Mouse (Mus musculus) right cerebral cortex, adult 2 months (tissue): ENCODE measurements around the gene Letmd1.
A peak's percentile ranks its signal among the peaks of the same experiment; 100 is the strongest.
"Not testable (repeated sequence)": the region's sequence is repeated elsewhere in the genome, so short reads cannot be mapped to it uniquely, and the experiment has no call there.

Source experiments
- DNase-seq, 2 experiments: peaks; one replicate each; pipeline ENCODE4 v3.0.0; 2021 to 2022; ENCODE audit warnings: low spot score in 2 of 2

Gene Letmd1

GRCm38 (mm10) chr15:100451245-100451644 is 17.6 kb upstream of the Letmd1 start:
- peak in 1 of 2 experiments; percentile 56 for DNase-seq

DNA sequence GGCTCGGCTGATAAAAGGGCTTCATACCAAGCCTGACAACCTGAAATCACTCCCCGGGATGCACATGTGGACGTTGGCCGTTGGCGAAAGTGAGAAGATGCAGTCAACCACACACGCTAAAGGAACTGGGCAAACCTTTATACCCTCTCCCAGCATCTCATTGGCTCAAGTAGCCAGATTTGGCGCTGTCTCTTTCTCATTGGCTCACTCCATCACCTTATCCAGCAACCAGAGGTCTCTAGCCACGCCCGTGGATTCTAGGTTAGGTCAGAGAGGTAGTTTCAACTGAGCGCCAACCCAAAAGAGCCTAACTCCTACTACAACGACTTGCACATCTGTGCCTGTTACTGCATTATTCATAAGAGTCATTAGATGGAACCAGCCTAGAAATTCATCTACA is 16.3 kb upstream of the Letmd1 start:
- DNase-seq: no peak

DNA sequence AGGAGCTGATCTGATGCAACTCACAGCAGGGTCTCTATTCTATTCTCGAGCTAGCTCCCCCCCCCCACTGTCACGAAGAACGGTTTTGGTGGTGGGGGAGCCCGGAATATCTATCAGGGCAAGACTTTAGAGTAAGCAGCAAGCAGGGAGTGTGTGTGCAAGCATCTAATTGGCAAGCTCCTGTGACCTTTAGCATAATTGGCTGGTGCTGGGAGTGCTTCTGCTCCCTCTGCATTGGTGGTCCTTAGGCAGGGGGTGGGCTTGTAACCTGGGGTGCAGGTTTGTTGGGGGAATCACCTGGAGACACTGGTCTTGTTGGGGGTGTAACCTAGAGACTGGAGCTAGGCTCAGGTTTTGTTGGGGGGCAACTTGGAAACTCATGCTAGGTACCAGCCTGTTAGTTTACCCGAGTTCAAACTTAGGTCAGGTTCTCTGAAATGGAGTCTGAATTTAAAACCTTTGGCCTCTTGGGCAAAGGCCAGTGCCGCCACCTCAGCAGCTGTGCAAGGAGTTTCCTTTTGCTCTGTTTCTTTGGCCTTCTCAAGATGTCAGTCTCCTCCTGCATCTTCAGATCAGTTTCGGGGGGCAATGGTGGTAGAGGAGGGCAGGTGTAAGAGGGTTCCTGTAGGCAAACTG is 12.3 kb upstream of the Letmd1 start:
- no peak for DNase-seq

DNA sequence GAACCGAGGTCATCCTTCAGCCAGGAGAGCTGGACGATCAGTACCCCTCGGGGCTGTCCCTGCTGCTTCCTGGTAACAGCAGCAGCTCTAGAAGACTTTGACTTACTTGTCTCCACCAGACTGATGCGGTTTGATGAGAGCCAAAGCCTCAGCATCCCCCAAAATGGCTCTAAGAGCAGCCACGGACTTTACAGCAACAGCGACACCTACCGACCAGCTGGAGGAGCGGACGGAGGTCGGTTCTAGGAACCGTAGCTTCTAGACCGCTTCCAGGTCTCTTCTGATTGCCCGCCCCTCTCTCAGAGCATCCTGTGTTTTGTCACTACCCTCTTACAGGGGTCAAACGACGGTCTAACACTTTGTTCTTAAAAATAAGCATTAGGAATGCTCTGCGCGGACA is 11.5 kb upstream of the Letmd1 start:
- DNase-seq: peak; percentile 66 to 72

- DNase-seq: peak in 1 of 2 experiments; percentile 67
Observed at GRCm38 (mm10) chr15:100458055-100458454, 10.8 kb upstream of the Letmd1 start.

GRCm38 (mm10) chr15:100460942-100461341 is 7.9 kb upstream of the Letmd1 start:
- no peak for DNase-seq

DNA sequence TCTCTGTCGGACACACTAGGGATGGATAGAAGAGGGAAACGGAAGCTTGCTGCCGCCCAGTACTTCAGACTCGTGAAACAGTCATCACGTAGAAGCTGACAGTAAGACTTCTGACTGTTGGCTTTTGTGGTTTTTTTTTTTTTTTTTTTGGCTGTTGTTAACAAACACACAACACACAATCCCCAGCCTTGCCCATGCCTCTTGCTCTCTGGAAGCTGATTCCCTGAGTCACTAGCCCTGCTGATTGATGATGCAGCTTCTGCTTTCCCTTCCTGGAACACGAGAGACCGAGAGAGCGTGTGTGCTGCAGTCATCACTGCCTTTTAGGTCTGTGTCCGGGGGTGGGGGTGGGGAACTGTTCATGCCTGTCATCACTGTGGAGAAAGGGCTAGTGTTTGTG is 7.2 kb upstream of the Letmd1 start:
- no peak for DNase-seq

DNA sequence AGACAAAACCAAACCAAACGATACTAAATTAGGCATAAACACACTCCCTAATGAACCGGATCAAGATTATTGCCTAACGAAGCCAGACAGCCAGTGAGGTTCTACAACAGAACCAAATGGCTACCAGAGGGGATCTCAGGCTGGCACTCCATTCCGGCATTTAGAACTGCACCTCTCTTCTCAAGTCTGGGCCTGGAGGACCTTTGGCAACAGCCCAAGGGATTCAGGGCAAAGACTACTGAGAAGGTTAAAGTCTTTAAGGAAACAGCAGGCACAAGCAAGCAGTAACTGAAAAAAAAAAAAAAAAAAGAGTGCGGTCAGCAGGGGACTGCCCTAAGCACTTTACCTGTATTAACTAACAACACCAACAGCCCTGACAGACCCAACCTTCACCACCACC is 6.7 kb upstream of the Letmd1 start:
- no peak for DNase-seq

- peak; percentile 83 to 87 for DNase-seq
Observed at GRCm38 (mm10) chr15:100463712-100464111, 5.1 kb upstream of the Letmd1 start.

GRCm38 (mm10) chr15:100465432-100465831 is 3.4 kb upstream of the Letmd1 start:
- no peak for DNase-seq

DNA sequence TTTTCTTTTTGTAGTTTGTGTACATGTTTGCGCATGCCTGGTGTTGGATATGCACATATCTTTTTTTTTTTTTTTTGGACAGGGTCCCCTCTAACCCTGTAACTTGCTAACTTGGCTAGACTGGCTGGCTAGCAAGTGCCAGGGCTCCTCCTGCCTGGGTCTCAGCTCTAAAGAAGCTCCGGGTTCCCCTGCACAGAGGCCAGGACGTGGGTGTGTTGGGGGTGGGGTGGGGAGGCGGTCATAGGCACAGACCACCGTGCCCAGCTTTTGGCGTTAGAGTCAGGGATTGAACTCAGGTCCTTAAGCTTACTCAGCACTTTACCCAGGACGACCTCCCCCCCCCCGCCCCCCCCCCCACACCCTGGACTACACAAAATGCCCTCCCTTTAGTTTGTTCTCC is 1.1 kb upstream of the Letmd1 start:
- DNase-seq: no peak

DNA sequence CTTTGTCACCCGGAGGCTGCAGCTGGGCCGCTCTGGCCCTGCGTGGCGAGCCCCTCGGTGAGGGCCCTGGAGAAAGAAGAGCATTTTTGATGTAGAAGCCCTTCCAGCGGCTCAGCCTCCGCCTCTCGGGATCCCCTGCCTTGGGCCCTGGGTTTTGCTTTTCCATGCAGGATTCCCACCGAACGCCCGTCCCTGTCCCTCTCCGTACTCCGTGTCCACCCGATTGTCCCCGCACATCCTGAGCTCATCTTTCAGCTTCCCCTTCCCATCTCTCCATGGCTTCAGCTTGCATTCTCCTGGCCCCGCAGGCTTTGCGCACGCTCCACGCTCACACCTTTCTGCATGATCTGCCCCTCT is 344 bp downstream of the Letmd1 start:
- DNase-seq: no peak

DNA sequence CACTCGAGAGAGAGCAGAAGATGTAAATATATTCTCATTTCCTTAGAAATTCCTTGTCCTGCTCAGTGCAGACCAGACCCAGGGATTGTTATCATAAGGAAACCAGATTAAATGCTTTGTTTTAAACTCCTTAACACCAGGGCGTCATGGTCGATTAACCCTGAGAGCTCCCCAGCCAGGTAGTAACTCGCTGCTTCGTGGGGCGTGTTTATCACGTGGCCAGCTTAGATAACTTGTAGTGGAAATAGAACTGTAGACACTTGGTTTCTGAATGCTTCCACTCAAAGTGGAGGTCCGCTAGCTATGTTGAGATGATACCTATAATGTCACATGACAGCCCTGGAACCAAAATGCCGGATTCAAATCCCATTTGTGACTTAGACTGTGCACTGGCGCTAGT is 1.2 kb downstream of the Letmd1 start:
- no peak for DNase-seq

DNA sequence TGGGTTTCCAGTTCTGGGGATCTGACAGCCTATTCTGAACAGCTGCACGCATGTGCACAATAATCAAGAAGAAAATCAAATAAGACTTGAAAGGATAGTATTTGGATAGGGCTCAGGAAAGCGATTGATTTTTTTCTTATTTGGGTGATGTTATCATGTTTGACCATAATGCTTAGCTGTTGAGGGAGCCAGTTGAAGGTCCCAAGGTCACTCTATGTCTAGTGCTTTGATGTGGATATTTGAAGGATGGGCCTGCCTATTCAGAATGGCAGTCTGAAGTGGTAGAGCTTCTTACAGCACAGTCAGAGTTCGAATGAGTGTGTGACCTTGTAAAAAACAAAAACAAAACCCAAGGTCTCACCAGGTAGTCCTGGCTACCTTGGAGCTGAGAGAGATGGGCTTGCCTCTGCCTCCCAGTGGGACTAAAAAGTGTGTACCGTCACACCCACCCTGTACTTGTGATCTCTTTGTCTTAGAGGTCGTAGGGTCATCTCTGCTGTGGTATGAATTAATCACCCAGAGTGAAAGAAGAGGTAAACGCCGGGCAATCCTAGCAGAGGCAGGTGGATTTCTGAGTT is 5.2 kb downstream of the Letmd1 start:
- no peak for DNase-seq

DNA sequence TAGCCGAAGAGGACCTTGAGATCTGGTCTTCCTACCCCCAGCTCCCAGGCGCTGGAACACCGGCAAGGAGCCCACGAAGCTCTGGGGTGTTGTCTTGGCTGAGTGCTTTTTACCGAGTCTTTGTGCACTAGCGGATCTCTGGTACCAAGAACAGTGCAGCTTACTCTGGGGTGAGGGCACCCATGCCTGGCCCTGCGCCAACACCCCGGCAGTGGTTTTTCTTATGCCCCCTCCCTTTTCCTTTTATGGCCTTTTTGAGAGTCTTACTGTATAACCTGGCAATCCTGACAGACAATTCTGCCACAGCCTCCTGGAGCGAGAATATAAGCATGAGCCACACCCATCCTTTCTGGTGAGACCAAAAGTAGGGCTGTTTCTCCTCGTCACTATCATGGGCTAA is 9.5 kb downstream of the Letmd1 start:
- no peak for DNase-seq

GRCm38 (mm10) chr15:100478925-100479324 is 10.1 kb downstream of the Letmd1 start:
- DNase-seq: no peak

- no peak for DNase-seq
Observed at GRCm38 (mm10) chr15:100485576-100485975, 16.8 kb downstream of the Letmd1 start.

- DNase-seq: no peak
Observed at GRCm38 (mm10) chr15:100486450-100486849, 17.6 kb downstream of the Letmd1 start.

GRCm38 (mm10) chr15:100487050-100487449 is 18.2 kb downstream of the Letmd1 start:
- no peak for DNase-seq

- DNase-seq: not testable (repeated sequence)
Observed at GRCm38 (mm10) chr15:100488297-100488696, 19.5 kb downstream of the Letmd1 start.

DNA sequence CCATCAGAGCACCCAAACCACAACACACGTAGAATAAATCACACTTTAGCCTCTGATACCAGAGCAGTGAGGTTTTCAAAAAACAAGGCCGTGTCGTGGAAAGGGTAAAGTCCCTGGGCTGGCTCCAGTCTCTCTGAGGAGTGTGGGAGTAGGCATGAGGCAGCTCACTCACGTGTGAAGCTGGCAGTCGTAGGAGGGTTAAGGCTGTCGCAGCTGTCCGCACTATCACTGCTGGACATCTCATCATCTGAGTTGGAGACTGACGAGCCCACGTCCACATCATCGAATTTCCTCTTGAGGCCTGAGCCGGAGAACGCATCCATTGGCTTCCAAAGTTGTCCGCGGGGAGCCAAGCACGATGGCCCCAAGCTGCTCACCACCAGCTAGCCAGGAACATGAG is 20.4 kb downstream of the Letmd1 start:
- DNase-seq: no peak

DNA sequence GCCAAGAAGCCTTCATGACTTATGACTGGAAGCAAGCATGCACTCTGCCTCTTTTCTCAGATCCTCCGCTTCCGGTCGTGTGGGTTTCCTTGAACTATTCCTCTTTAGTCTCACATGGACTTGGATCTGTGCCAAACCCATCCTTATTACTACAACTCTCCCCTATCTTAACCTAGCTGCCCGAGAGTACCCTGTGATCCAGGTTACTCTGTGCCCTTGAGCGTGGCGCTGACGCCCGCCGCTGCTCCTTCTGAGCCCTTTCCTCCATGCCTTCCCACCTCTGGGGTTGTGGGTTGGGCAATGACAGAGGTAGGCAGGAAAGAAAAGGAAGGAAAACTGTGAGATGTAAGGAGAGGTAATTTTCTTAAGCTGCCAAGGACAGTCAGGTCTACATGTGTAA is 23.1 kb downstream of the Letmd1 start:
- DNase-seq: no peak

- DNase-seq: peak; percentile 48 to 55
Observed at GRCm38 (mm10) chr15:100494647-100495046, 25.8 kb downstream of the Letmd1 start.

DNA sequence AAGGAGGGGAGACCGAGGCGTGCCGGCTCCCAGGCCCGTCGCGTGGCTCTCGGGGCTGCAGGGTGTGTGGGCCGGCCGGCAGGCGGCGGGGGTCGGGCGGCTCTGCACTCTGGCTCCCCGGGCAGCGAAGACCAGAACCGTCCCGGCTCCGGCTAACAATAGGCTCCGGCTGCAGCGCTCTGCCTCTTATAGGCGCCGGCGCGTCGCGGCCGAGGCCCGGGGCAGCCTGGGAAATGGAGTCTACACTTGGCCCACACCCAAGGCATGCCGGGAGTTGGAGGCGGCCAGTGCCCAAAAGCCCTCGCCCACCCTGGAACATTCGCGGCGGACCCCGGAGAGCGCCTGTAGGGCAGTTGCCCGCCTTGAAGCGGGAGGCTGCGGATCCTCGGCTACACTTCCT is 26.3 kb downstream of the Letmd1 start, which contains the start of gene Csrnp2:
Csrnp2 (minus strand) TSS at position 387 of the 400 bp plus-strand sequence.
- peak; percentile 92 for DNase-seq
